Mouse (Mus musculus): ENCODE data around the gene Olfr1302.

Gene Olfr1302

DNA sequence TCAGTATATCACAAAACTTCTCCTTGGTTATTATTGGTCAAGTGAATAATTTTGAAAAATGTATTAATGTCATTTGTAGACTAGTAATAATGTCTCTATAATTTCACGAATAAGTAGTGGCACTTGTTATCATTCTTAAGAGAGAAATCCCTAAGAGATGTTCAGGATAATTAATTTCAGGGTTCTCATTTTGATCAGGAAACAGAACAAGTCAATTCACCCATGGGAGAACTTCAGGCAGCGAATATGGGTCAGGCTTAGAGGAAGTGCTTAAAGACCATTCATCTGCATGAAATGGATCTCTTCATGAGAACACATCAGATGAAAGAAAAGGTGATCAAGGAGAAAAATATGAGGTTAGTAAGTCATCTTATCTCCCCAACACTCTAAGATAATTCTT, at the start of gene Olfr1302:
Olfr1302 (plus strand) TSS at position 301 of the 400 bp plus-strand sequence.
- no peak for DNase-seq

DNA sequence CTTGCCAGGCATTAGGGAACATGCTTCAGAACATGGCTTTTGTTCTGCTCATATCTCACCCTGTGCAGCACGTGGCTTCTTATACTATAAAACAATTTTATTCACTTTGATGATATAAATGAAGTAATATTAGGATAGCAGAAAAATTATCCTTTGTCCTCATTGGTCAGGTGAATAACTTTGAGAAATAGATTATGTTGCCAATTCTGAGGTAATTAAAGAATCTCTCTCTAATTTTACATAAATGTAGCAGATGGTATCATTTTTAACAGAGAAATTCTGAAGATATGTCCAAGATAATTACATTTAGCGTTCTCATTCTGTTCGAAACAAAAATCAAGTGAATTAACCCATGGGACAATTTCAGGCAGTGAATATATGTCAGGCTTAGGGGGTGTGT, 26.5 kb upstream of the Olfr1302 start, which contains the start of gene Olfr1301:
Olfr1301 (plus strand) TSS at position 301 of the 400 bp plus-strand sequence.
- no peak for DNase-seq

DNA sequence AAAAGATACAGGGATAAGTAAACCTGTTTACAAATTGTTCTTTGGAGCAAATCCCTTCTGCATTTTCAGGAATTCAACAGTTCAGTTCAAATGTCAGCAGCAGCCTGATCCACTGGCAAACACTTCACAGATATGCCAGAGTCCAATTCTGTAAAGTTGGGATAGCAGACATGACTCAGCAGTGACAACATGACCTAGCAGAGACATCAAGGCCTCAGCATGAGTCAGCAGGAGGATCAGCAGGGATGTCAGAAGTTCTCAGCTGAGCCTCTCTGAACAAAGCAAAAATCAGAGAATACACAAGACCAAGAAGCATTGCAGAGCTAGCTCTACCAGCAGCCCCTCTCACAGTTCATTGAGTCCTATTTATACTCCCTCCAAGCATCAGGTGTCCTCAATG, 35.7 kb downstream of the Olfr1302 start:
- no peak for DNase-seq

DNA sequence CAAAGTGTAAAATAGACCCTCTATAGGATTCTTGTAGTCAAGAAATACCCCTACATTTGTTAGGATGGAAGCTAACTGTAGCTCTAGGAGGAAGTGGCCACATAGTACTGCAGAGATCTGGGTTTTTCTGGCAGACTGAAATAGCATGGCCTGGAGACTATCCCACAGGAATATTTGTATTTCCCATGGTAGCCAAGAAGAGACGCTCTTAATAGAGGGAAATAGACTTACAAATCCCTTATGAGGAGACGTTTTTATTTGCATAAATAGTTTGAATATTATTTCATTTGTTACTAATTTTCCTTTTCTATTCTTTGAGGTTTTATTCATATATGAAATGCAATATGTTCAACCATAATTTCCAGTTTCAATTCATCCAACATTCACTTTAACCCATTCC, 43.0 kb downstream of the Olfr1302 start, which contains the start of gene Olfr1303:
Olfr1303 (minus strand) TSS at position 101 of the 400 bp plus-strand sequence.
- no peak for DNase-seq
